Mouse (Mus musculus) lung, adult 2 months (tissue): ENCODE data around the gene Plpp3.

ENCODE experiments used
- CTCF ChIP-seq: fragments of 200-500 bp; IDR thresholded peaks from 2 replicates; pipeline ENCODE4 v1.5.1; 2011; ENCODE audit warnings: mild to moderate bottlenecking, low read length, control low read depth; ENCODE audit not compliant: insufficient read depth
- POLR2A ChIP-seq: fragments of 200-500 bp; IDR thresholded peaks from 2 replicates; pipeline ENCODE4 v1.6.1; 2011; ENCODE audit warnings: low read depth, mild to moderate bottlenecking, control low read depth, low read length, borderline replicate concordance; ENCODE audit errors: extremely low read depth

GRCm38 (mm10) chr4:105200624-105201524, 43.7 kb downstream of the Plpp3 start:
- TF ChIP-seq POLR2A (no peak), CTCF (no peak)
